Mouse (Mus musculus) left cerebral cortex, adult 6 months (tissue): Measurements from ENCODE around the gene Zfp36l1. TPM values are rescaled to one million over a fixed set of nuclear protein-coding genes. Genes with fewer than 3 reads are reported as not detected.

Experiments
- long read RNA-seq, 2 experiments: library from polyadenylated mRNA; unstranded; transcript quantifications; one replicate each; pipeline ENCODE4 v2.0.0; 2019 to 2020
- polyA plus RNA-seq: library from polyadenylated mRNA; unstranded; fragments of <200 nt; fragmentation: Nextera tagmentation; gene quantifications from 2 replicates; pipeline ENCODE4 v1.2.3, GENCODE M21; 2021

The Zfp36l1 gene
- 7.3 and 15.6 TPM in 2 replicates for polyA plus RNA-seq
- long read RNA-seq, experiment 1, partial matches to known transcripts, result 0 of 6 reads
- long read RNA-seq, experiment 1, other reads (novel, unspliced or antisense), result 6 of 6 reads
- long read RNA-seq, experiment 2, partial matches to known transcripts, result 0 of 8 reads
- long read RNA-seq, experiment 2, other reads (novel, unspliced or antisense), result 8 of 8 reads

DNA sequence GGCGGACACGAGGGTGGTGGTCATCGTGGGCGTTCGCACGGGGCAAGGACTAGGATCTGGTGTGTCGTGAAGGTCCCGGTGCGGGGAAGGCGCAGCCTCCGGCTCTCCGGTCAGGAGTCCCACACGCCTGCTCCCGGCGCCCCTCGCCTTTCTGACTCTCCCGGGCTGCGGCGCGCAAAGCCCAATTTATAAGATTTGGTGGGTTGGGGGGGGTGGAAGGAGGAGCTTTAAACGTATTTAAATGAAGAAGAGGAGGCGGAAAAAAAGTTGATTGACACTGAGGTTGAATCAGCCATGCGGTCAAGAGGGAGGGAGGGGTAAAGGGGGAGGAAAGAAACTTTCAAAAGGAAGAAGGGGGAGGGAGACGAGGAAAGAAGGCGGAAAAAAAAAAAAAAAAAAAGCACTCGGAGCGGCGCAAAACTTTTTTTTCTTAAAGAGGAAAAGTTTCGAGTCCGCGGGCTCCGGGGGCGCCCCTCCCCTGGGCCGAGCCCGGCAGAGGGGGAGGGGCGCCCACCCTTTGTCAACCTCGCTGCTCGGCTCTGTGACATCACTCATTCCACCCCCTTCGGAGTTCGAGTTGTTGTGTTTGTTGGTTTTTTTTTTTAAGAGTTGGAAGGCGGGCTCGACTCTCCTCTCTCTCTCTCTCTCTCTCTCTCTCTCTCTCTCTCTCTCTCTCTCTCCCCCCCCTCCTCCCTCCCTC is at the start of gene Zfp36l1:
Zfp36l1 (minus strand) TSS at position 162 of the 700 bp plus-strand sequence.

Other genes with a start within 250 kb of the Zfp36l1 start
- gene Actn1, start 147.4 kb upstream of the Zfp36l1 start, polyA plus RNA-seq, result 3.2 and 10.4 TPM in 2 replicates